Mouse (Mus musculus): ENCODE results near the gene Zfp830. TPM values are rescaled to one million over a fixed set of nuclear protein-coding genes. Genes with fewer than 3 reads are reported as not detected.

The Zfp830 gene
- polyA plus RNA-seq, 1 experiment from 2014 or later, result 19.5 TPM

GRCm38 (mm10) chr11:82764438-82764924 lies 336 bp downstream of the Zfp830 start:
- no peak for DNase-seq
- peak overlapping the region; percentile 93 for H3K4me2 ChIP-seq
- peak overlapping the region; percentile 84 for H3K4me3 ChIP-seq (replicated peaks)
- WGBS (ENCODE audit: insufficient replicate concordance), result under 1% methylated on average over 28 of the region's 28 CpGs
- peaks cover 15% of the 10 kb centered on the region for H3K36me3 ChIP-seq
- H3K27me3 ChIP-seq, result no peaks in the 10 kb centered on the region
- ATAC-seq (ENCODE audit: low read depth), result peak; percentile 66
- peaks cover 33% of the 10 kb centered on the region for H3K4me1 ChIP-seq (replicated peaks)
- H3K9ac ChIP-seq, result peak overlapping the region; percentile 85
- H3K27ac ChIP-seq, result peak overlapping the region; percentile 92
- H3K9me3 ChIP-seq (replicated peaks), result peaks cover 3% of the 10 kb centered on the region; the same call in 1 of the 2 replicates

GRCm38 (mm10) chr11:82780134-82780533 lies 16.0 kb downstream of the Zfp830 start:
- H3K4me3 ChIP-seq (replicated peaks), result peak overlapping the region; percentile 96
- H3K27me3 ChIP-seq, result no peaks in the 10 kb centered on the region
- no peak for DNase-seq
- H3K36me3 ChIP-seq, result peaks cover 17% of the 10 kb centered on the region
- 32% methylated on average over 5 of the region's 5 CpGs for WGBS (ENCODE audit: insufficient replicate concordance)
- no peak for ATAC-seq (ENCODE audit: low read depth)
- peak overlapping the region; percentile 40; the same call in 1 of the 2 replicates for H3K27ac ChIP-seq
- H3K9me3 ChIP-seq (replicated peaks), result no peaks in the 10 kb centered on the region
- peaks cover 38% of the 10 kb centered on the region for H3K4me1 ChIP-seq (replicated peaks)
- peak overlapping the region; percentile 86 for H3K4me2 ChIP-seq
- H3K9ac ChIP-seq, result peak overlapping the region; percentile 93

GRCm38 (mm10) chr11:82780983-82781903 lies 17.1 kb downstream of the Zfp830 start, which contains the start of gene Lig3:
Gene Lig3 (plus strand): TSS chr11:82781108.
- ATAC-seq (ENCODE audit: low read depth), result peak; percentile 93
- Histone ChIP-seq H3K27me3 (no peaks in the 10 kb centered on the region), H3K36me3 (peaks cover 26% of the 10 kb centered on the region), H3K9me3 (replicated peaks) (no peaks in the 10 kb centered on the region), H3K27ac (peak within 1 kb of the TSS; percentile 82), H3K9ac (peak within 1 kb of the TSS; percentile 93), H3K4me3 (replicated peaks) (peak within 1 kb of the TSS; percentile 96), H3K4me2 (peak within 1 kb of the TSS; percentile 86), H3K4me1 (replicated peaks) (peaks cover 38% of the 10 kb centered on the region)
- under 1% methylated on average over 73 of the region's 90 CpGs for WGBS (ENCODE audit: insufficient replicate concordance)
- DNase-seq, result peak; percentile 88

- WGBS (ENCODE audit: insufficient replicate concordance), result 43% methylated on average over 6 of the region's 6 CpGs
- Histone ChIP-seq H3K9me3 (replicated peaks) (no peaks in the 10 kb centered on the region), H3K9ac (peak overlapping the region; percentile 93), H3K36me3 (peaks cover 36% of the 10 kb centered on the region), H3K4me2 (peak overlapping the region; percentile 86), H3K27ac (0 out of 2 replicates have a peak overlapping the region, but pooled peaks have one; percentile 82), H3K4me3 (replicated peaks) (peak overlapping the region; percentile 96), H3K27me3 (no peaks in the 10 kb centered on the region), H3K4me1 (replicated peaks) (peaks cover 38% of the 10 kb centered on the region)
- ATAC-seq (ENCODE audit: low read depth) (no peak), DNase-seq (no peak)
Measured at GRCm38 (mm10) chr11:82782197-82782596, 18.1 kb downstream of the Zfp830 start.

GRCm38 (mm10) chr11:82783453-82783852 lies 19.3 kb downstream of the Zfp830 start:
- no peaks in the 10 kb centered on the region for H3K27me3 ChIP-seq
- peaks cover 48% of the 10 kb centered on the region for H3K36me3 ChIP-seq
- 79% methylated on average over 11 of the region's 11 CpGs for WGBS (ENCODE audit: insufficient replicate concordance)
- H3K4me2 ChIP-seq, result no peak overlapping the region
- H3K9me3 ChIP-seq (replicated peaks), result no peaks in the 10 kb centered on the region
- H3K4me3 ChIP-seq (replicated peaks), result no peak overlapping the region
- no peak overlapping the region for H3K9ac ChIP-seq
- H3K4me1 ChIP-seq (replicated peaks), result peaks cover 36% of the 10 kb centered on the region
- no peak for DNase-seq
- H3K27ac ChIP-seq, result no peak overlapping the region
- ATAC-seq (ENCODE audit: low read depth), result no peak

GRCm38 (mm10) chr11:82806656-82807055 lies 42.5 kb downstream of the Zfp830 start:
- ATAC-seq (ENCODE audit: low read depth), result no peak
- H3K36me3 ChIP-seq, result peaks cover 89% of the 10 kb centered on the region
- WGBS (ENCODE audit: insufficient replicate concordance), result 60% methylated on average over 3 of the region's 3 CpGs
- DNase-seq, result no peak
- H3K9ac ChIP-seq, result no peak overlapping the region
- no peaks in the 10 kb centered on the region for H3K27me3 ChIP-seq
- H3K27ac ChIP-seq, result no peak overlapping the region
- H3K9me3 ChIP-seq (replicated peaks), result no peaks in the 10 kb centered on the region
- no peak overlapping the region for H3K4me2 ChIP-seq
- H3K4me1 ChIP-seq (replicated peaks), result peaks cover 6% of the 10 kb centered on the region; the same call in 1 of the 2 replicates
- no peak overlapping the region for H3K4me3 ChIP-seq (replicated peaks)

- Histone ChIP-seq H3K4me1 (replicated peaks) (peaks cover 6% of the 10 kb centered on the region; the same call in 1 of the 2 replicates), H3K27ac (no peak overlapping the region), H3K9ac (no peak overlapping the region), H3K4me3 (replicated peaks) (no peak overlapping the region), H3K36me3 (peaks cover 89% of the 10 kb centered on the region), H3K4me2 (no peak overlapping the region), H3K27me3 (no peaks in the 10 kb centered on the region), H3K9me3 (replicated peaks) (no peaks in the 10 kb centered on the region)
- DNase-seq (no peak), ATAC-seq (ENCODE audit: low read depth) (no peak)
- 74% methylated on average over 3 of the region's 3 CpGs for WGBS (ENCODE audit: insufficient replicate concordance)
Measured at GRCm38 (mm10) chr11:82807370-82807769, 43.2 kb downstream of the Zfp830 start.

- WGBS (ENCODE audit: insufficient replicate concordance), result 84% methylated on average over 5 of the region's 5 CpGs
- H3K36me3 ChIP-seq, result peaks cover 88% of the 10 kb centered on the region
Measured at GRCm38 (mm10) chr11:82808485-82808884, 44.3 kb downstream of the Zfp830 start.

More at GRCm38 (mm10) chr11:82808485-82808884, 44.3 kb downstream of the Zfp830 start:
- H3K9ac ChIP-seq, result no peak overlapping the region
- H3K4me2 ChIP-seq, result no peak overlapping the region
- H3K27me3 ChIP-seq, result no peaks in the 10 kb centered on the region
- no peak overlapping the region for H3K27ac ChIP-seq
- H3K9me3 ChIP-seq (replicated peaks), result no peaks in the 10 kb centered on the region
- peaks cover 6% of the 10 kb centered on the region; the same call in 1 of the 2 replicates for H3K4me1 ChIP-seq (replicated peaks)
- H3K4me3 ChIP-seq (replicated peaks), result no peak overlapping the region
- no peak for ATAC-seq (ENCODE audit: low read depth)
- no peak for DNase-seq

Other genes starting within 250 kb of the Zfp830 start
- gene Cct6b, start within 50 bp of the Zfp830 start, polyA plus RNA-seq (2015; fragmentation: Nextera tagmentation; extraction: Ambion mirVana), result 0.16 and 0.31 TPM in 2 replicates
- gene Lig3, start 16.8 kb downstream of the Zfp830 start, polyA plus RNA-seq (2015; fragmentation: Nextera tagmentation; extraction: Ambion mirVana), result 10.2 and 12.0 TPM in 2 replicates
- 20.2 and 25.3 TPM in 2 replicates for gene Rffl, start 106.9 kb downstream of the Zfp830 start, polyA plus RNA-seq (2015; fragmentation: Nextera tagmentation; extraction: Ambion mirVana)
- 6.8 and 8.0 TPM in 2 replicates for gene Rad51d, start 126.3 kb downstream of the Zfp830 start, polyA plus RNA-seq (2015; fragmentation: Nextera tagmentation; extraction: Ambion mirVana)
- gene Fndc8, start 127.8 kb downstream of the Zfp830 start, polyA plus RNA-seq (2015; fragmentation: Nextera tagmentation; extraction: Ambion mirVana), result 0.05 and 0.08 TPM in 2 replicates
- gene Nle1, start 144.1 kb downstream of the Zfp830 start, polyA plus RNA-seq (2015; fragmentation: Nextera tagmentation; extraction: Ambion mirVana), result 21.3 and 24.3 TPM in 2 replicates
- gene Unc45b, start 146.2 kb downstream of the Zfp830 start, polyA plus RNA-seq (2015; fragmentation: Nextera tagmentation; extraction: Ambion mirVana), result 0.75 and 1.1 TPM in 2 replicates
- gene Slfn5, start 187.0 kb downstream of the Zfp830 start, polyA plus RNA-seq (2015; fragmentation: Nextera tagmentation; extraction: Ambion mirVana), result 0.68 and 1.4 TPM in 2 replicates
- 5.5 and 8.3 TPM in 2 replicates for gene Slfn9, start 227.5 kb downstream of the Zfp830 start, polyA plus RNA-seq (2015; fragmentation: Nextera tagmentation; extraction: Ambion mirVana)